Mouse (Mus musculus) neural tube, embryonic 10.5 days (tissue): ENCODE data around the gene Abhd14b.
A peak's percentile ranks its signal among the peaks of the same experiment; 100 is the strongest.

Experiments
- DNase-seq: peaks from one replicate; pipeline ENCODE4 v3.0.0-alpha.2; 2017; ENCODE audit warnings: low spot score; ENCODE audit errors: extremely low spot score

Abhd14b gene

GRCm38 (mm10) chr9:106447348-106447747 lies at the start of gene Abhd14b, which contains the start of gene Abhd14a:
TSS of gene Abhd14b (plus strand) at chr9:106447459.
TSS of gene Abhd14a (minus strand) at chr9:106447678.
- DNase-seq, result peak; percentile 93

DNA sequence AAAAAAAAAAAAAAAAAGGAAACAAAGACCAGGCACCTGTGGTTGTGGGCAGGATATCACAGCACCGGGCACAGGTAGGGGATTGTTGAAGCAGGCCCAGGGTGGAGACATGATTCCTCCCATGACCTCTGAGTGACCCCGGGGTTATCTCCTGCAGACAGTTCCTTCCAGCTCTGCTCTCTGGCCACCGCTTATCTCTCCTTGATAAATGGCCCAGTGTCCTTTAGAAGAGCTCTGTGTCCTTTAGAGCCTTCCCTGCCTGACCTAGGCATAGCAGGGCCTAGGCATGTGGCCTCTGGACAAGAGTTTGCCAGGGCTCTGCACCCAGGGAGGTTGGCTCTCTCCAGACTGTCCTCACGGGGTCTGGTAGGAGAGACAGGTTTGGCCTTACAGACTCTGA lies 49.5 kb upstream of the Abhd14b start:
- DNase-seq, result no peak

DNA sequence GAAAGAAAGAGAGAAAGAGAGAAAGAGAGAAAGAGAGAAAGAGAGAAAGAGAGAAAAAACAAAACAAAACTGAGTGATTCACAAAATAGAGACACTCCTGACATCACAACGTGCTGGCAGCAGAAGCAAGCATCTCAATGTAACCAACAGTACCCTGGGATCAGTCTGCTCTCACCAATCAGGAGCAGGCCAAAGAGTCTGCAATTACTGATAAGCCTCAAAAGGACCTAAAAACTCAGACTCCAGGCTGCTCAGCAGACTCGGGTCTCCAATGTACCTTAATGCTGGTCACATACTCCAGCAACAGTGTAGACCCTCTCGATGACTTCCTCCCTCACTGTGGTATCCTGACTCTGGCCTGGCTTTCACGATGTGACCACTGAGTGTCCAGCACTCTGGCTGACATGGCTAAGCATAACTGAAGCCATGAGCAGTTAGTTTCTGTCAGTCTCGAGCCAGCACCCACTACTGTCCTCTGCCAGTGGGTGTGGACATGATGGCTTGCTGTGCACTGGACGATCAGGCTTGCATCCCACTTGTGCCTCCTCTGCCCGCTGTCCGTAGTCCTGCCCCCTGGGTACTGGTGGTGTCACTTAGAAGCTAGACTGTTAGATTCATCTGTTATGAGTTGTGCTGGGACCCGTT lies 48.5 kb upstream of the Abhd14b start:
- DNase-seq, result no peak

- no peak for DNase-seq
Observed at GRCm38 (mm10) chr9:106399808-106400207, 47.5 kb upstream of the Abhd14b start.

GRCm38 (mm10) chr9:106402149-106402548 lies 45.1 kb upstream of the Abhd14b start:
- DNase-seq, result no peak

DNA sequence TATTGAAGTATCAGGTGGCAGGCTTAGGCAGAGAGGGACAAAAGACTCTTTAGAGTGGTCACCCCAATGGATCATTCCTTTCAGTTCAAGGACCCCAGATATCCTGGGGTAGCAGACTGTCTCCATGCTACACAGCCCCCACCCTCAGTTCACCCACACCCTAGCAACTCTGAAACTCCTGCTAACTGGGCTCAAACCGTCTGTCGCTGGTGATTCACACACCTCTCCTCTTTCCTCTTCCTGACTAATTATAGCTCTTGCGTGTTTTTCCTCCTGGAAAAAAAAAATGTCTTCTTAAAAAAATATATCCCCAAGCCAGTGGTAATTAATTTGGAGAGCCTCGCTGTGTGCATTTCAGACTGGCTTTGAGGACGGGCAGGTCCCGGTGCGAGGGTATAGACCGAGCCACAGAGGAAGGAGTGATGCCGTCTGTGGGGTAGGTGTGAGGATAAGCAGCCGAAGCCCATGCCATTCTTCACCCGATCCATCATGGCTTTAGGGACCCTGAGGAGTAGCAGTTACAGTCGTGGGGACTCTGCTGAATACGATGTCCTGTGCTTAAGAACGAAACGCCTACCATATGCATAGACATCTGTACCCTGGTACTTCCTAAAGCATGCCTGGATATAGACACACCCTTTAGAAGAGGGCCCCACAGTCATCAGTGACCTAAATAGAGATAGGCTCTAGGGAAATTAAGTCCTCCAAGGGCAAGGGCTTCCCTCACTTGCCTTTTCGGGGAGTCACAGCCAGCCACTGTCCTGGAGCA lies 44.5 kb upstream of the Abhd14b start:
- no peak for DNase-seq

DNA sequence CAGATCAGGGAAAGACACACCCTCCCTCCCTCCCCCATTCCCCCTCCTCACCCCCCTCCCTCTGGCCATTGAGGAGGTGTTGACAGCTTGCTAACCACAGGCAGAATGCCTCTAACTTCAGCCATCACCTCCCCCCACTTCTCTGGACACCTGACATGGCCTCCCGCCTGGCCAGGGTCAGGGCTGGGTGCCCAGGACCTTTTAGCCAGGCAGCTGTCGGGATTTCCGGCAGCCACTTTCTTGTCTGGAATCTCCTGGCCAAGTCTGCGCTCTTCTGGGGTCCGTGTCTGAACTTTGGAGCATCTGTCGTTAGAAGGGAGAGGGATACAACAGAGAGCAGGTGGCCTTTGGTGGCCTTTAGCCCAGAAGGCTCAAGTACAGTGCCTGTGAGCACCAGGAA lies 42.0 kb upstream of the Abhd14b start:
- DNase-seq, result peak; percentile 29

DNA sequence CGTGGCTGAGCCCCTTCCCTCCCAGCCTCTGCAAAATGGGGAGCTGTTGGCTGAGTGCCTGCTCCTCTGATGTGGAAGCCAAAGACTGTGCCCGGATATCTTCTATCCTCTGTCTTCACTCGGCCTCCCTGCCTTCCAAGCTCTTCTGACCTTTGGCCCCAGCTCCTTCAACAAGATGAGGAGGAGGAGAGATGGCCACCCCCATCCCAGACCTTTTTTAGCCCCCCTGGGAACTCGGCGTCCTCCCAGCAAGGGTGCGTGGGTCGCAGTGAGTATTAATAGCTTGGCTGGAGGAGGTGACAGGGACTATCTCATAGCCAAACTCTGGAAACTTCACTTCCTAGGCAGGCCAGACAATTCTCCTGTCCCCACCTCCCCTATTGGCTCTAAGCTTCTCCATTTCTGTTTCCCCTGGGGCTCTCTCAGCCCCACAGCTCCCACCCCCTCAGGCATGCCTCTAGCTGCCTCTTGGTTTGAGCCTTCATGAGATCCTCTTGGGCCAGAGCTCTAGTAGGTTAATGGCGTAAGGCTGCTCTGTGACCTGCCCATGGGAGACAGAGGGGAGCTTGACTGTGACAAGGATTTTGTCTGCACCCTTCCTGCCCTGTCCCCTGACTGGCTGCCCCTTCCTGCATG lies 40.7 kb upstream of the Abhd14b start:
- DNase-seq, result no peak

DNA sequence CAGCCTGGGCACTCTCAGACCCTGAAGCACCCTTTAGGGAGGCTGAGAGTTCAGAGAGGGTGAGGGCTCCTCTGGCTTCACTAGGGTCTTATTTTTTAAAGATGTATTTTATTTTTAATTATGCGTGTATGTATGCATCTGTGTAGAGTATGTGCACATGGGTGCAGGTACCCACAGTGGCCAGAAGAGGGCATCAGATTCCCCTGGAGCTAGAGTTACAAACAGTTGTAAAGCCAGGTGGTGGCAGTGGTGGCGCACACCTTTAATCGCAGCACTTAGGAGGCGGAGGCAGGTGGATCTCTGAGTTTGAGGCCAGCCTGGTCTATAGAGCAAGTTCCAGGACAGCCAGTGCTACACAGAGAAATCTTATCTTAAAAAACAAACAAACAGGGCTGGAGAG lies 38.2 kb upstream of the Abhd14b start:
- DNase-seq, result no peak

GRCm38 (mm10) chr9:106410086-106410650 lies 37.1 kb upstream of the Abhd14b start:
- DNase-seq, result no peak

- DNase-seq, result no peak
Observed at GRCm38 (mm10) chr9:106411091-106411594, 36.1 kb upstream of the Abhd14b start.

DNA sequence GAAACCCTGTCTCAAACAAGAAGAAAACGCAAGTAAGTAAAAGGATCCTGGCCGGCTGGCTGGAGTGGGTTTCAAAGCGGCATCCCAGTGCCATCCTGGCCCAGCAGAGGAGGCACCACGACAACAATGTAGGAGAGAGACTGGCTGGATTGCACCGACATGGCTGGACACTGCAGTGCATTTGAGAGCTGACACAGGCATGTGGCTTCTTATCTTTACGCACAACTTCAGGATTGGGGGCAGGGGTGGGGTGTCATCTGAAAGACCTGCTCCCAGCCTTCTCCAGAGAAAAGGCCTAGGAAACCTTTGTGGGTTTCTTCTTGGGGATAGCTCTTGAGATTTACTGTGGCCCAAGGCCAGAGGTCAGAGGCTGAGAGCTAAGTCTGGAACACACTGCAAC lies 35.5 kb upstream of the Abhd14b start:
- no peak for DNase-seq

DNA sequence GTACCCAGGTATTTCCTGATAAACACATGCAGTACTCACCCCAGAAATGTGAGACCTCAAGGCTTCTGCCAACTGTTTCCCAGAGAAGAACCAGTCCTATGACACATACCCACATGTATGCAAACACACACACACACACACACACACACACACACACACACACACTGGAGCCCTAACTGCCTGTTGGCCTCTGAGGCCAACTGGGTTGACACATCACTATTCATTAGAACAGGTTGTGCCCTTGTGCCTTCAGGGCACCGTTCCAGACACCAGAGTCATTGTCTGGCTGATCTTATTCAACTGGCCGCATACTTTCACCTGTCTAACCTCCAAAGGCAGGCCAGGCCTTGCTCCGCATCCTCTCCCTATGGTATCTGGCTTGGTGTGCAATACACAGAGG lies 35.0 kb upstream of the Abhd14b start:
- DNase-seq, result no peak

GRCm38 (mm10) chr9:106413606-106414005 lies 33.7 kb upstream of the Abhd14b start:
- no peak for DNase-seq

DNA sequence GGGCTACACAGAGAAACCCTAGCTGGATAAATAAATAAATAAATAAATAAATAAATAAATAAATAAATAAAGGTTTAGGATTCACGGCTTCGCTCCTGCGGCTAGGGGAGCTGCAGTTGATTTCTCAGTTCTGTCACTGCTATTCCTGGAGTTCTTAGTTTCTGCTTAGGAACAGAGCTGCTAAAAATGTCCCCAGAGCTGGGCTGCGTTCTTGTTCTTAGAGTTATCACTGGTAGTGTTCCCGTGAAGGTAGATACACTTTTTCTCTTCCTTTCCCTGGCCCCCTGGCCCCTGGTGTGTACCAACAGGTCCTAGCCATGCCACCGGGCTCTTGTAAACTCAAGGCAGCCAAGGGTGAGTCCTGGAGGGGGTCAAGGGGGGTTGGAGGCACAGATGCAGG lies 30.4 kb upstream of the Abhd14b start:
- DNase-seq, result no peak

- peak; percentile 71 for DNase-seq
Observed at GRCm38 (mm10) chr9:106417841-106418625, 29.2 kb upstream of the Abhd14b start.

DNA sequence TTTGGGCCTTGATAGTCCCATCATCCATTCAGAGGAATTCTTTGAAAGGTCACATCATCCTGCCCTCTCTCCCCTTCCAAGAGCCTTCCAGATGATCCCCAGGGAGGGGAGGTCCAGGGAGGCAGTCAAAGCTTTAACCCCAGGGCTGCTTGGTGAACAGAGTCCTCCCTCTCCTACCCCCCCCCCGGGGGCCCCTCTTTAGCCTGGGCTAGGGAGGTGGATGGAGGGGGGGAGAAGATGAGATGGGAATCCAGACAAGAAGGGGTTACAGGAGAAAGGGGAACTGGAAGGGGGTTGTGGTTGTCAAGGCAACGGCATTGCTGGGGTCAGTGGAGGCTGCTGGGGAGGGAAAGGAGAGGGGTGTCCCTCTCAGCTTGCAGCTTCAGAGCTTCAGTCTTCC lies 26.7 kb upstream of the Abhd14b start:
- peak; percentile 62 for DNase-seq

GRCm38 (mm10) chr9:106421033-106421864 lies 26.0 kb upstream of the Abhd14b start:
- no peak for DNase-seq

- peak; percentile 92 for DNase-seq
Observed at GRCm38 (mm10) chr9:106421865-106422160, 25.4 kb upstream of the Abhd14b start.

- DNase-seq, result no peak
Observed at GRCm38 (mm10) chr9:106428719-106429220, 18.5 kb upstream of the Abhd14b start.
